Mouse (Mus musculus) ovary, postnatal 10 days (tissue): ENCODE measurements at regions not wholly inside any gene's neighbourhood (a gene's known extent, or its start where the extent isn't known, plus 50 kb on each side); places are given as distances from the start of the nearest gene placed in this dataset.
A peak's percentile ranks its signal among the peaks of the same experiment; 100 is the strongest.

Experiments used
- DNase-seq: peaks from one replicate; pipeline ENCODE4 v3.0.0; 2022; ENCODE audit warnings: low spot score

GRCm38 (mm10) chr4:23994261-23994965, 501.8 kb upstream of the Mms22l start:
- DNase-seq, result no peak

- no peak for DNase-seq
Measured at GRCm38 (mm10) chr4:24006257-24006955, 489.8 kb upstream of the Mms22l start.

- DNase-seq, result peak; percentile 11
Measured at GRCm38 (mm10) chr4:24019178-24020104, 476.8 kb upstream of the Mms22l start.
